Mouse (Mus musculus): Measurements from ENCODE around the gene Cd209b. TPM values are rescaled to one million over a fixed set of nuclear protein-coding genes. Genes with fewer than 3 reads are reported as not detected.

The Cd209b gene
- polyA plus RNA-seq (2012; rRNA removed): 0.33 and 0.49 TPM in 2 replicates

GRCm38 (mm10) chr8:3926744-3927143 is at the start of gene Cd209b:
Gene Cd209b (minus strand): TSS chr8:3926844.

GRCm38 (mm10) chr8:3954646-3955045 is 28.0 kb upstream of the Cd209b start, which contains the start of gene Cd209c:
Gene Cd209c (minus strand): TSS chr8:3954746.

GRCm38 (mm10) chr8:3878455-3878854 is 48.2 kb downstream of the Cd209b start, which contains the start of gene Cd209d:
Gene Cd209d (minus strand): TSS chr8:3878555.

Other genes with a start within 250 kb of the Cd209b start
- gene Fcer2a, start 232.7 kb downstream of the Cd209b start, polyA plus RNA-seq (2012; rRNA removed): 0.11 and 0.20 TPM in 2 replicates
- 0.22 TPM in 1 of 2 replicates, not detected in the other for gene Clec4g, start 206.2 kb downstream of the Cd209b start, polyA plus RNA-seq (2012; rRNA removed)
- 1.3 and 1.4 TPM in 2 replicates for gene Cd209a, start 177.9 kb downstream of the Cd209b start, polyA plus RNA-seq (2012; rRNA removed)
- not detected in 2 replicates for gene Cd209e, start 72.5 kb downstream of the Cd209b start, polyA plus RNA-seq (2012; rRNA removed)
- gene Cd209d, start 48.3 kb downstream of the Cd209b start, polyA plus RNA-seq (2012; rRNA removed): 0.24 and 0.63 TPM in 2 replicates
- 0.54 and 0.64 TPM in 2 replicates for gene Cd209c, start 27.9 kb upstream of the Cd209b start, polyA plus RNA-seq (2012; rRNA removed)
- gene Cd209f, start 179.0 kb upstream of the Cd209b start, polyA plus RNA-seq (2012; rRNA removed): 3.4 and 5.3 TPM in 2 replicates
- gene Cd209g, start 207.3 kb upstream of the Cd209b start, polyA plus RNA-seq (2012; rRNA removed): 3.5 and 3.6 TPM in 2 replicates
- 21.5 and 22.7 TPM in 2 replicates for gene Evi5l, start 239.7 kb upstream of the Cd209b start, polyA plus RNA-seq (2012; rRNA removed)

All from ovary, adult 2 months (tissue).